Mouse (Mus musculus): ENCODE results near the gene Cdc27. TPM values are rescaled to one million over a fixed set of nuclear protein-coding genes. Genes with fewer than 3 reads are reported as not detected.

Cdc27 gene
- polyA plus RNA-seq, 1 experiment from 2014 or later, result 31.7 TPM

DNA sequence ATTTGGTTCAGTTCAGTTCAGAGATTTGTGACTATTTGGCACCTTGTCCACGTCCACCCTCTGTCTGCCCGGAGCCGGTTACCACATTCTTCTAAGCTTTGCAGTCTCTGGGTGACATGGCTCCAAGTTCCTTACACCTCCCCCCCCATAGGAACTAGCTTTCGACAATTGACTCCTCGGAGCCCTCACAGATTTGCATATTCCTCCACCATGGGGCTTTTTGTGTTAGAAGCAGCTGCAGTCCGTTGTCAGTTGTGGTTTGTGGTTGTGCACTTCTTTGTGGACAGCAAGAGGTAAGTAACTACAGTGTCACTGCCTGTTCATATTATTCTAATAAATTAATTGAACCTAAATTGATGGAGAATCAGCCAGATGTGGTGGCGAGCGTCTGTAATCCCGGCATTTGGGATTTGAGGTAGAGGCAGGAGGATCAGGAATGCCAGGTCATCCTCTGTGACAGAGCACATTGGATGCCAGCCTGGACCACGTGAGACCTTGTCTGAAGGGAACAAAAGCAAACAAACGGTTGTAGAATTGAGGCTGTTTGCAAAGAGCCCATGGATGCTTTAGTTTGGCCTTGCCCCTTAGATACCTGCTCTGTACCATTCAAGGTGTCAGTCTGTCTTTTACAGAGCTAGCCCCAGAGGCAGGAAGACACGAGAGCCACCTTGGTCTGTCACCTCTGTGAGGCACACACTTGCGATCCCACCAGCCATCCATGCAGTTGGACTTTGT is 32.4 kb upstream of the Cdc27 start:
- Histone ChIP-seq H3K4me3 (replicated peaks; ENCODE audit: low read length) (no peak overlapping the region), H3K9me3 (ENCODE audit: control insufficient read depth, low read length) (no peaks in the 10 kb centered on the region), H3K27ac (ENCODE audit: low read length) (no peak overlapping the region), H3K9ac (replicated peaks; ENCODE audit: low read depth, low read length) (no peak overlapping the region), H3K27me3 (replicated peaks; ENCODE audit: control insufficient read depth, insufficient read depth, low read length) (no peaks in the 10 kb centered on the region), H3K36me3 (ENCODE audit: control insufficient read depth, insufficient read depth) (no peaks in the 10 kb centered on the region), H3K4me1 (replicated peaks; ENCODE audit: control insufficient read depth, insufficient read depth, low read length) (no peaks in the 10 kb centered on the region), H3K4me2 (ENCODE audit: low read length) (no peak overlapping the region)
- 62% methylated on average over 13 of the region's 13 CpGs for WGBS
- ATAC-seq, result no peak

DNA sequence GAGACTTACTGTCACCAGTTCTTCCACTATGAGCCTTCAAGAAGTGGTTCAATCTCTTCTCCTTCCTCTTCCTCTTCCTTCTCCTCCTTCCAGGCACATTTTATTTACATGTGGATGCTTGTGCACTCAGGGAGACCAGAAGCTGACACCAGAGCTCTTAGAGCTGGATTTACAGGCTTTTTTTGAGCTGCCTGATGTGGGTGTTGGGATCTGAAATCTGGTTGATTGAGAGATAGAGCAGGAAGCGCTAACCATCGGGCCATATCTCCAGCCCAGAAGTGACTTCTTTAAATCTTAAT is 31.8 kb upstream of the Cdc27 start:
- H3K9ac ChIP-seq (replicated peaks; ENCODE audit: low read depth, low read length), result no peak overlapping the region
- ATAC-seq, result no peak
- H3K36me3 ChIP-seq (ENCODE audit: control insufficient read depth, insufficient read depth), result no peaks in the 10 kb centered on the region
- no peak overlapping the region for H3K4me3 ChIP-seq (replicated peaks; ENCODE audit: low read length)
- no peak overlapping the region for H3K27ac ChIP-seq (ENCODE audit: low read length)
- H3K4me1 ChIP-seq (replicated peaks; ENCODE audit: control insufficient read depth, insufficient read depth, low read length), result no peaks in the 10 kb centered on the region
- no peaks in the 10 kb centered on the region for H3K27me3 ChIP-seq (replicated peaks; ENCODE audit: control insufficient read depth, insufficient read depth, low read length)
- no peaks in the 10 kb centered on the region for H3K9me3 ChIP-seq (ENCODE audit: control insufficient read depth, low read length)
- WGBS, result 81% methylated on average over 2 of the region's 2 CpGs
- H3K4me2 ChIP-seq (ENCODE audit: low read length), result no peak overlapping the region

DNA sequence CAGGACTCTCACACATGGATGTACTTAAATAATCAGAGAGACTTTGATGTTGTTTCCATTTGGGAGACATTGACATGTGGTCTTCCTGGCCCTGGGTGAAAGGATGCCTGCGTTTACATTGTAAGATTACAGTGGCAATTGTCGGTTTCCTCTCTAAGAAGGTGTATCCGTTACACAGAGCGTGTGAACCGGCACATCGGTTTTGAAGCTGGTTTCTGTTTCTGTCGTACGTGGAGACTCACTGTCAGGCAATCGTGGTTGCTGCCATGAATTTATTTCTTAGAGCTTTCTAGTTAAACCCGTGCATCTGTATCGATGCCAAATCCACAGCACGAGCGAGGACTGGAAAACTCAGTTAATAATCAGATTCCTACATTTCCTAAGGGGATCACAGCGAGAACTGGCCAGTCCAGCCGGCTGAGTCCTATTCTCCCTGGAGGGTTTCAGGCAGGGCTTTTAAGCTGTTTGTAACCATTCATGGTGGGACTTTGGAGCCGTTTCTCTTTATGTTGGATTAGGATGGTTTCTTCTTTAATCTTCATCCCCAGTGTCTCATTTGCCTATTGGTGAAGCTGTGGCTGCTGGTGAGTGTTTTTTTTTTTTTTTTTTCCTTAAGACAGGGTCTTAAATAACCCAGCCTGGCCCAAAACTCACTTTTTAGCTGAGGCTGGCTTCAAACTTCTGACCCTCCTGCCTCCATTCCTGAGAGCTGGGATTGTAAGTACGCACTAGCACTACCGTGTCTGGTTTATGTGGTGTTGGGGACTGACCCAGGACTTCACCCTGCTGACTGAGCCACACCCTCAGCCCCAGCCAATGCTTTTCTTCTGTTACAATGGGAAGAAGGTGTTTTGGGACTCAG is 31.3 kb upstream of the Cdc27 start:
- no peak for ATAC-seq
- H3K4me2 ChIP-seq (ENCODE audit: low read length), result no peak overlapping the region
- H3K36me3 ChIP-seq (ENCODE audit: control insufficient read depth, insufficient read depth), result no peaks in the 10 kb centered on the region
- 72% methylated on average over 18 of the region's 18 CpGs for WGBS
- H3K4me1 ChIP-seq (replicated peaks; ENCODE audit: control insufficient read depth, insufficient read depth, low read length), result no peaks in the 10 kb centered on the region
- H3K27ac ChIP-seq (ENCODE audit: low read length), result no peak overlapping the region
- H3K9ac ChIP-seq (replicated peaks; ENCODE audit: low read depth, low read length), result no peak overlapping the region
- H3K4me3 ChIP-seq (replicated peaks; ENCODE audit: low read length), result no peak overlapping the region
- H3K27me3 ChIP-seq (replicated peaks; ENCODE audit: control insufficient read depth, insufficient read depth, low read length), result no peaks in the 10 kb centered on the region
- no peaks in the 10 kb centered on the region for H3K9me3 ChIP-seq (ENCODE audit: control insufficient read depth, low read length)

DNA sequence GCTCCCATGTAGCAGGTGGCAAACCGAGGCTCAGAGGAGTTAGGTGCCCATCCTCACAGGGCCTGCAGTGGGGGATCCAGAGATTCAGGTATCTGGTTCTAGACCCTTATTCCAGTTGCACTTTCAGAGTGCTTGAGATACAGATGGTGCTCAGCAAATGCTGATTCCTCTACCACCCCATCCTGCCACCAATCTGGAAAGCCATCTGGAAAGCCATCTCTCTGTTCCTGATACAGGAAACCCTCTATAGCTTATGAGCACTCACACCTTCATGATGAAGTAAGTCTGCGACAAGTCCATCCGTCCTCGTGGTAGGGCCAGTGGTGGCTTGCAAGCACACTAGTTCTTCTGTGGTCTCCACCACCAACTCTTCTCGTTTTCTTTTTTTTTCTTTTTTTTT is 30.2 kb upstream of the Cdc27 start:
- H3K27me3 ChIP-seq (replicated peaks; ENCODE audit: control insufficient read depth, insufficient read depth, low read length), result no peaks in the 10 kb centered on the region
- H3K36me3 ChIP-seq (ENCODE audit: control insufficient read depth, insufficient read depth), result no peaks in the 10 kb centered on the region
- WGBS, result 95% methylated on average over 5 of the region's 5 CpGs
- H3K4me2 ChIP-seq (ENCODE audit: low read length), result no peak overlapping the region
- H3K4me1 ChIP-seq (replicated peaks; ENCODE audit: control insufficient read depth, insufficient read depth, low read length), result no peaks in the 10 kb centered on the region
- no peak for ATAC-seq
- H3K9ac ChIP-seq (replicated peaks; ENCODE audit: low read depth, low read length), result no peak overlapping the region
- no peak overlapping the region for H3K4me3 ChIP-seq (replicated peaks; ENCODE audit: low read length)
- no peaks in the 10 kb centered on the region for H3K9me3 ChIP-seq (ENCODE audit: control insufficient read depth, low read length)
- no peak overlapping the region for H3K27ac ChIP-seq (ENCODE audit: low read length)

DNA sequence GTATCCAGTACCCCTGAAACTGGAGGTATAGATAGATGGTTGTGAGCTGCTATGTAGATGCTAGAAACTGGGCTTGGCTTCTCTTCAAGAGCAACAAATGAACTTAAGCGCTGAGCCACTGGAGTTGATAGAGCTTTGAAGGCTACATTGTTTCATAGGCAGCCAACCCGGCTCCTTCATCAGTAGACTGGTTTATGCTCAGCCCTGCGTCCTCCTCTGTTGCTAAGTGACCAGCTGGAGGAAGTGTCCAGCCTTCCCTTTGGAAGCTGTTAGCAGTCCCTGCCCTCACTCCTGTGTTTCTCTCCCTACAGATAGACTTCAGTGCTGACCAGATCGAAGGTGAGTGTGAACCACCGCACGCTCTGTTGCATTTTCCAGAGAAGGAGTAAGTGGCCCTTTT is 29.7 kb upstream of the Cdc27 start:
- Histone ChIP-seq H3K27ac (ENCODE audit: low read length) (no peak overlapping the region), H3K27me3 (replicated peaks; ENCODE audit: control insufficient read depth, insufficient read depth, low read length) (no peaks in the 10 kb centered on the region), H3K36me3 (ENCODE audit: control insufficient read depth, insufficient read depth) (no peaks in the 10 kb centered on the region), H3K9ac (replicated peaks; ENCODE audit: low read depth, low read length) (no peak overlapping the region), H3K4me3 (replicated peaks; ENCODE audit: low read length) (no peak overlapping the region), H3K4me2 (ENCODE audit: low read length) (no peak overlapping the region), H3K4me1 (replicated peaks; ENCODE audit: control insufficient read depth, insufficient read depth, low read length) (no peaks in the 10 kb centered on the region), H3K9me3 (ENCODE audit: control insufficient read depth, low read length) (no peaks in the 10 kb centered on the region)
- 65% methylated on average over 6 of the region's 6 CpGs for WGBS
- ATAC-seq, result no peak

DNA sequence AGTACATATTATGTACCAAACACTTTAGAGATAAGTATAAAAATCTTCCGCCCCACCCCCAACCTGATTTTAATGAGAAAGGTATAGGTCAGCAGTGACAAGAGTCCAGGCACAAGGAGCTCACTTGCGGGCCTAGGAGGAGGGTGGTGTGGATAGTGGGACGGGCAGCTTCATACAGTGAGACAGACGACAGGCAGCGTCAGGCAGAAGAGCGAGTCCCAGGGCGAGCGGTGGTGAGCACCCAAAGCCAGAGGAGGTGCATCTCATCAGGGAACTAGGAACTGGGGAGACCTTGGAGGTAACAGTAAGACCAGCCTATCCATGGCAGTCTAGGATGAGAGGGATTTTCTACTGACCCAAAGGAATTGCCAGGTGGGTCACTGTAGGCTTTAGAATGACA is 29.2 kb upstream of the Cdc27 start:
- H3K27me3 ChIP-seq (replicated peaks; ENCODE audit: control insufficient read depth, insufficient read depth, low read length), result no peaks in the 10 kb centered on the region
- H3K4me1 ChIP-seq (replicated peaks; ENCODE audit: control insufficient read depth, insufficient read depth, low read length), result no peaks in the 10 kb centered on the region
- H3K36me3 ChIP-seq (ENCODE audit: control insufficient read depth, insufficient read depth), result no peaks in the 10 kb centered on the region
- H3K27ac ChIP-seq (ENCODE audit: low read length), result no peak overlapping the region
- H3K9me3 ChIP-seq (ENCODE audit: control insufficient read depth, low read length), result no peaks in the 10 kb centered on the region
- no peak overlapping the region for H3K4me3 ChIP-seq (replicated peaks; ENCODE audit: low read length)
- ATAC-seq, result no peak
- 94% methylated on average over 8 of the region's 8 CpGs for WGBS
- H3K4me2 ChIP-seq (ENCODE audit: low read length), result no peak overlapping the region
- H3K9ac ChIP-seq (replicated peaks; ENCODE audit: low read depth, low read length), result no peak overlapping the region

DNA sequence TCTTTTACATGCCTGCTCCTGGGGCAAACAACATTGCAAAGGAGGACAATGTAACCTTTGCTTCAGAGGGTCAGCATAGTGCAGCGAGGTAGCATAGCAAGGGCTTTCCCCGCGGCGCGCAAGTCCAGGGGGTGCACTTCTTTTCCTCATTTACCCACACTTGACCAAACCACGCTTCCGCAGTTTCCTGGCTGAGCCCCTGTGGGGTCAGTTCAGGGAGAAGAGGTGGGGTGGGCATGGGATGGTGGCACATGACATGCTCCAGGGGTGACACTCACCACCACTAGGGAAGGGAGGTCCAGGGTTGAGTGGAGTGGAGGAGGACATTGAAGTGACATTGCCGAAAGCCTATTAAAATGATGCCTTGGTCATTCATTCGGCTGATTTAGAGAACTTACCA is 28.7 kb upstream of the Cdc27 start:
- 91% methylated on average over 9 of the region's 9 CpGs for WGBS
- no peaks in the 10 kb centered on the region for H3K4me1 ChIP-seq (replicated peaks; ENCODE audit: control insufficient read depth, insufficient read depth, low read length)
- ATAC-seq, result no peak
- H3K27ac ChIP-seq (ENCODE audit: low read length), result no peak overlapping the region
- H3K27me3 ChIP-seq (replicated peaks; ENCODE audit: control insufficient read depth, insufficient read depth, low read length), result no peaks in the 10 kb centered on the region
- no peak overlapping the region for H3K4me3 ChIP-seq (replicated peaks; ENCODE audit: low read length)
- H3K36me3 ChIP-seq (ENCODE audit: control insufficient read depth, insufficient read depth), result no peaks in the 10 kb centered on the region
- H3K4me2 ChIP-seq (ENCODE audit: low read length), result no peak overlapping the region
- H3K9me3 ChIP-seq (ENCODE audit: control insufficient read depth, low read length), result no peaks in the 10 kb centered on the region
- no peak overlapping the region for H3K9ac ChIP-seq (replicated peaks; ENCODE audit: low read depth, low read length)

DNA sequence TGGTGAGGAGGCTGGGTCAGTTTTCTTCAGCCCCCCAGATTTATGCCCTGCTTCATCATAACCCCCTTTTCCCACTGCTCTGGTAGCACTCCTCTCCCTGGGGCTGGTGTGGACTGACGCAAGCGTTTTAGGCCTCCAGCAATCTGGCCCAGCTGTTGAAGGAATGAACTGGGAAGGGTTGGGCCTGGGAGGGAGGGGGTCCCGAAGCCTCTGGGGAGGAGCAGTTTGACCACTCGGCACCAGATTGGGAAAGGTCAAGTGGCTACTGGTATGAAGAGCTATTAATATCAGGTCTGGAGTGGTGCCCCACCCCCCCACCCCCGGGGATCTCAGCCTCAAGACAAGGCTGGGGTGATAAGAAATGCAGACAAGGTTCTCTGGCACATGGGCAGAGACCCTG is 27.7 kb upstream of the Cdc27 start:
- no peaks in the 10 kb centered on the region for H3K27me3 ChIP-seq (replicated peaks; ENCODE audit: control insufficient read depth, insufficient read depth, low read length)
- H3K9ac ChIP-seq (replicated peaks; ENCODE audit: low read depth, low read length), result no peak overlapping the region
- no peaks in the 10 kb centered on the region for H3K4me1 ChIP-seq (replicated peaks; ENCODE audit: control insufficient read depth, insufficient read depth, low read length)
- no peak overlapping the region for H3K27ac ChIP-seq (ENCODE audit: low read length)
- no peak overlapping the region for H3K4me3 ChIP-seq (replicated peaks; ENCODE audit: low read length)
- no peak for ATAC-seq
- no peaks in the 10 kb centered on the region for H3K36me3 ChIP-seq (ENCODE audit: control insufficient read depth, insufficient read depth)
- no peak overlapping the region for H3K4me2 ChIP-seq (ENCODE audit: low read length)
- no peaks in the 10 kb centered on the region for H3K9me3 ChIP-seq (ENCODE audit: control insufficient read depth, low read length)
- 85% methylated on average over 5 of the region's 5 CpGs for WGBS

DNA sequence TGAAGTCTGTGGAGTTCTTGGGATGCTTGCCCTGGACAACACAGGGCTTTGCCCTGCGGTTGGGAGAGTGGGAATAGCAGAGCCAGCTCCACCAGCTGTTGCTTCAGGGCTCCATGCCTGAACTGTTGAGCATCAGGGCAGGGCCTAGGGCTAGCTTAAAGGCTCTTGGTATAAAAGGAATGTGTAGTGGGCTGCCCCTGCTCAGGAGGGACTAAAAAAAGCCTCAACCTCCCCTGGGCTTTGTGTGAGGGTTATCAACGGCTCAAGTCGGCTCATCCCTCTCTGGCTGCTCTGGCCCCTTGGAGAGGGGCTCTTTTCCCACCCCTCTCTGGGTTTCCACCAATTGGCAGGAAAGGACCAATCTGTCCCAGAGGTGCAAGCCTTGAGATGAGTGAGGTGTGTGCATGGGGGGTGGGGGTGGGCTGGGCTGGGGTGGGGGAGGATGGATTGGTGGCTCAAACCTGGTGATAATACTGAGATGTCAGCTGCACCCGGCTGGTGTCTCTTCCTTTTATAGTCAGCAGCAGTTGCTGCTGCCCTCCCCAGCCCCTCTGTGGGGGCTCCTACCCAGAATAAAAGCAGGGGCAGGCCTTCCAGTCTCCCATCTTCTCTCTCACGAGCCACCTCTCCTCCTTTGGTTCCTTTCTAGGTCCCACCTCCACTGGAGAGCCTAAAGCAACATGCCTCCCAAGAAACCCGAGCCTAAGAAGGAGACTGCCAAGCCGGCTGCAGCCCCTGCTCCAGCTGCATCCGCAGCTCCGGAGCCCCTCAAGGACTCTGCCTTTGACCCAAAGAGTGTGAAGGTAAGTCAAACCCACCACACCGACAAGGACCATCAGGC is 26.6 kb upstream of the Cdc27 start:
- ATAC-seq, result no peak
- Histone ChIP-seq H3K4me1 (replicated peaks; ENCODE audit: control insufficient read depth, insufficient read depth, low read length) (no peaks in the 10 kb centered on the region), H3K4me2 (ENCODE audit: low read length) (no peak overlapping the region), H3K27ac (ENCODE audit: low read length) (no peak overlapping the region), H3K36me3 (ENCODE audit: control insufficient read depth, insufficient read depth) (no peaks in the 10 kb centered on the region), H3K9ac (replicated peaks; ENCODE audit: low read depth, low read length) (no peak overlapping the region), H3K9me3 (ENCODE audit: control insufficient read depth, low read length) (no peaks in the 10 kb centered on the region), H3K27me3 (replicated peaks; ENCODE audit: control insufficient read depth, insufficient read depth, low read length) (peaks cover 3% of the 10 kb centered on the region; the same call in 1 of the 2 replicates), H3K4me3 (replicated peaks; ENCODE audit: low read length) (no peak overlapping the region)
- 53% methylated on average over 10 of the region's 10 CpGs for WGBS
